Mouse (Mus musculus): ENCODE results near the gene Rasgrp3.
"Not testable (repeated sequence)": the region's sequence is repeated elsewhere in the genome, so short reads cannot be mapped to it uniquely, and the experiment has no call there.

Gene Rasgrp3

GRCm38 (mm10) chr17:75460621-75461020 is 24.9 kb downstream of the Rasgrp3 start:
- intact Hi-C loops (cut with DNase I), result no loop called here

DNA sequence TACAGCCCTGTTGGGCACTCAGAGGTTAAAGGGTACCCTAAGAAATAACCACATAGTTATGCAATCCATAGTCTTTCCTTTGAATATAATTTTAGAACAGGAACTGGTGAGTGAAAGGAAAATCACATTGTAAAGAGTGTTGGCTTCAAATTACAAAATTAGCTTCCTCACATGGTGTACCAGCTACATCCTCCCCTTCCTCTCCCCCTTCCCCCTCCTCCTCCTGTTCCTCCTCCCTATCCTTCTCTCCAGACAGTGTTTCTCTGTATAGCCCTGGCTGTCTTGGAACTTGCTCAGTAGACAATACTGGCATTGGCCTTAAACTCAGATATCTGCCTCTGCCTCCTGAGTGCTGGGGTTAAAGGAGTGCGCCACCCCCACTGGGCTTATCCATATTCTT is 26.1 kb downstream of the Rasgrp3 start:
- intact Hi-C loops (cut with DNase I), result no loop called here

DNA sequence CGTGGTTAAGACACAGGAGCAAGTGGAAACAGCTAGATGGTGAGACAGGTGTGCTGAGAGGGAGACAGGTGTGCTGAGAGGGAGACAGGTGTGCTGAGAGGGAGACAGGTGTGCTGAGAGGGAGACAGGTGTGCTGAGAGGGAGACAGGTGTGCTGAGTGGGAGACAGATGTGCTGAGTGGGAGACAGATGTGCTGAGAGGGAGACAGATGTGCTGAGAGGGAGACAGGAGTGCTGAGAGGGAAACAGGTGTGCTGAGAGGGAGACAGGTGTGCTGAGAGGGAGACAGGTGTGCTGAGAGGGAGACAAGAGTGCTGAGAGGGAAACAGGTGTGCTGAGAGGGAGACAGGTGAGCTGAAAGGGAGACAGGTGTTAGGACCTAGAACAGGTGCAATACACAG is 27.5 kb downstream of the Rasgrp3 start:
- intact Hi-C loops (cut with DNase I), result not testable (repeated sequence)

DNA sequence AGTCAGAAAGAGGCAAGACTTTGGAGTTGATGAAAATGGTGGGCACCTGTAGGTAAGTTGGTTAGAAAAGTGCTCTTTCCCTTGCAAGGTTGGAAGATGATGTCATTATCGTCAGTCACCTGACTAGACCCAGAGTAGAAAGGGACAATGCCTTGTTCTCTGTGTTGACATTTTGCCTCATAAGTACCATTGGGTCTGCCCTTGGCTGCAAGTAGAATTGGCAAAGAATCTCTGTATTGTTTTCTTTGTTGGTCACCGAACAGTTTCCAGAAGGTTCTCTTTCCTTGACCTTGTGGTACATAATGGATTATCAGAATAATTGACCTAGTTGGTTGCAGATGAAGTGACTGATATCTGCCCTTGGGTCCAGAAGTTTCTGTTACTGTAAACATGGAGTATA is 27.9 kb downstream of the Rasgrp3 start:
- intact Hi-C loops (cut with DNase I), result no loop called here

DNA sequence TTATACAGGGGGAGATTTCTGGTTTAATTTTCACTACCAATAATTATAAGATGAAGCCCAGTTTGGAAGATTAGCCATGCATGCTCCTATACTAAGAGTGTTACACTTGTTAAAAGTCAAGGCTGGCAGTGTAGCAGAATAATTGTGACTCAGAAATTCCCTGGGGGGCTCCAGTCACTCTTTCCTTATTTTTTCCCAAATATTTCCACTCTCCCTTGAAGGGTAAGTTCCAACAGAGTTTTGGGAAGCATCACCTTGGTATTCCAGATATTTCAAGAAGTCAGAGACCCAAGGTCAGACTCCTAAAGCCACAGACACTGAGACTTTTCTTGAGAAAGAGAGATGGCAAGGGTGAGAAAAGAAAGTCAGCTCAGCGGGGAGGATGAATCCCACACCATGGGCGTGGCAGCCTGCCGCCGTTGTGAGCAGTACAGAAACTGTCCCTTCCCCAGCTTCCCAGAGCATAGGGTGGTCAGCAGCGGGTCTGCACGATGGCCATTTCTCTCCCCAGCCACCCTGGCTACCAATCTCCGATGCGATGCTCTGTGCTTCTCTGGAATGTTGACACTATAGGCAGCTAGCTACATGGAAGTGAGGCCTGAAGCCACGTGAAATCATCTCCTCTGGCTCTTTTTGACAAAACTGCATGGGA is 28.8 kb downstream of the Rasgrp3 start:
- intact Hi-C loops (cut with DNase I), result no loop called here

GRCm38 (mm10) chr17:75464983-75465634 is 29.4 kb downstream of the Rasgrp3 start:
- intact Hi-C loops (cut with DNase I), result no loop called here

DNA sequence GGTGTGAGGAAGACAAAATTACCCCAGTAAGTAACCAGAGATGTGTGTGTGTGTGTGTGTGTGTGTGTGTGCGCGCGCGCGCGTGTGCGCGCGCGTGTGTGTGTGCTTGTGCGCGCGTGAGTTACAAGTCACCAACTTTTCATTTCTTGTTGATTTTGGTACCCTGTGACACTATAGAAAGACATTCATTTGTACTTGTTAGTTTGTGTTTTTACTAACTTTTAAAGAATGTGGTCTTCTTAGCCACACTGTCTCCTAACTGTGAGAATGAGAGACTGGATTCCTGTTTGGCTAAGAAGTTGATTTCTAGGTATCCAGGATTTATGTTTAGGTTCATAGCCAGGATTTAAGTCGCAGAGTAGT is 29.9 kb downstream of the Rasgrp3 start:
- intact Hi-C loops (cut with DNase I), result no loop called here

DNA sequence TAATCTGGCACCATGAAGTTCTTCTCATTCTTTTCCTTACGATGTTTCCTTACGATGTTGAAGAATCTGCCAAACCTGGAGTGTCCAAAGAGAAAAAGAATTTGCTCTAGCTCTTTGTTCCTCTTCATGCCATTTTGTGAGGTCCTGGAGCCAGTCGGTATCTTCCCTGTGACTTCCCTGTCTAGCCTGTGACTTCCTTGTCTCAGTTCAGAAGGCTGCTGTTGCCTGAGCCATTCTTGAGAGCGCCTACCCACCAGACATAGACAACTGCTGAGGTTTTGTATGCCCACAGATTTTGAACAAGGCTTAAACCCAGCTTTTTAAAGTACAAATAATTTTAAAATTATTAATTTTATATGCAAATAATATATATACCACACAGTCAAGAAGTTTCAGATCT is 31.3 kb downstream of the Rasgrp3 start:
- intact Hi-C loops (cut with DNase I), result no loop called here

- intact Hi-C loops (cut with DNase I), result no loop called here
Observed at GRCm38 (mm10) chr17:75467526-75467925, 31.8 kb downstream of the Rasgrp3 start.

GRCm38 (mm10) chr17:75468479-75469114 is 32.9 kb downstream of the Rasgrp3 start:
- intact Hi-C loops (cut with DNase I), result no loop called here

DNA sequence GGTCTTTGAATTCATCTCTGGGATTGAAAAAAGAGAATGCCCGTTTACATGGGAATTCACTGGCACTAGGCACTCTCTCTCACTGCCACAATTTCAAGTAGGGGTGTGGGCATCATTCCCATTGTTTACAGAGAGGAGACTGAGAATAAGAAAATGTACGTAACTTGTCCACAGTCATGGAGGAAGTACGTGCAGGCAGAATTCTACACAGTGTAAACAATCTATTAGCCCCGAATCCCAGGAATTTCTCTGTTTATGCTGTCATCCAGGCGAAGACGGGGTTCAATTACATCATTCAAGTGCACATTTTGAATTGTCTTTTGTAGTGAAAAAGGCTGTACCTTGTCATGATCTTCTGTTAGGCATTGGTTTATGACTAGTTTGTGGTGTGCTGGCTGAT is 34.6 kb downstream of the Rasgrp3 start:
- intact Hi-C loops (cut with DNase I), result no loop called here

DNA sequence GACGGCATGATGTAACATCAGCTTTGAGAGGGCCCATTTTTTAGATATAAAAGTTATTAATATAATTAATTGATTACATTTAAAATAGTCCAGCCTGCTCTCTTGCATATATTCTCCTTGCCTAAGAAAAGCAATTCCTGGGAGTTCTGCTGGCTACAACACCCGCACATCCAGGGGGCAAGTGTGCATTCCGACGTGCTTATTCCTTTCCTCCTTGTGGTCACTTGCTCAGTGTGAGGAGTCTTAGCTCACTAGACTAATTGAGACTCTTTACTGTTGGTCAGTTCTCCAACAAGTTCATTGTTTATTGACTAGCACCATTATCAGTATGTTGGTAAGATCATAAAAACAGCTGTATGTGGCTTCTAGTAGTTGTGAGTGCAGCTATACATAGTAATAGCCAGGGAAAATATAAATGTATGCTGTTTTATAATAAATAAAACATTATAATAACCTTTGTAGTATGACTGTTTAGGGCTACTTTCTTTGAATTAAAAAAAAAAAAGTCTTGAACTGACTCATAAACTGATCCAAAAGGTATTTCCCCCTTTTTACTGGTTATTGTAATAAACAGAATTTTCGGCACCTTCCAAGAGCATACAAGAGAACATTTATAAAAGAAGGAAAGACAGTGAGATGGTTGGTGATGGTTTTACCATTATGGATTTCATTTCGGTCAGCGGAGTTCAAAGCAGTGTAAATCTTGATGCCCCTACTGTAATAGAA is 35.4 kb downstream of the Rasgrp3 start:
- intact Hi-C loops (cut with DNase I), result no loop called here

DNA sequence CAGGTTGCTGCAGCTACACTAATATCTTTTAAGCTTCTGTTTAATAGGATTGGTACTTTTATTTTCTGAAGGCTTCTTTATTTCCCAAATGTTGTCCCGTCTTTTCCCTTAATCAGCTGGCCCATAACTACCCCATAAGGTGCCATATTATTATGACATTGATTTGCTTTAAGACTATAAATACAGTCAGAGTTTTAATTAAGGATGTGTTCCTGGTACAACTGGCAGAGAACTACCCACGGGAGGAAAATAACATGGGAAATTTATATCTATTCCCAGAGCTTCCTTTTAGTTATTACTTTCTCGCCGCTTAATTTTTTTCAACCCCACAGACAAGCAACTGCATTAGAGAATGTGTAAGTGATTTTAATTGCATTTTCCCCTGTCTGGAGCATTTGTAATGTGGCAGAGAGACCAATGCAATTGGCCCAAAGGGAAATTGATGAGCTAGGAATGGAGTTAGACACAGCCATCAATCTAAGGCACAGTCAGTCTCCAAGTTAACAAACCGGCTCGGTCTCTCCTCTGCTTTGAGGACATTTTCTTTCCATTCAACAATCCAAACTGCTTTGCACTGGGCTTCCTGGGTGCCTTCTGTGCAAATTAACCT is 36.1 kb downstream of the Rasgrp3 start:
- intact Hi-C loops (cut with DNase I), result no loop called here

DNA sequence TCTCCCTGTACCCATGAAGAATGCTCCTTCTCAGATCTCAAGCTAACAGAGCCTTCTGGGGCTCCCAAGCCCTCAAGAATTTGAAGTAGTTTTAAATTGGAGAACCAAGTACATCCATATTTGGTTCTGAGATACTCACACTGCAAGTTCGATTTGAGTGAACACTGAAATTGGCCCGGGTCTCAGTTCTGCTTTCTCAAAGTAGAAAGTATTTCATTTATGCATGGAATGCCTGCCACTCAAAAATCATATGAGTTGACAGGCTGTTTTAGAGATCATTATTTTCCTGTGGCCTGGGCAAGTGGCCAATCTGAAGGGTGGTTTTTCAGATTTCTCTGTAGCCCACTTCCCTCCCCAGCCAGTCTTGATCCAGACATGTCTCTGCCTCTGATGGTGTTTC is 36.7 kb downstream of the Rasgrp3 start:
- intact Hi-C loops (cut with DNase I), result no loop called here

- intact Hi-C loops (cut with DNase I), result no loop called here
Observed at GRCm38 (mm10) chr17:75475985-75476384, 40.3 kb downstream of the Rasgrp3 start.

DNA sequence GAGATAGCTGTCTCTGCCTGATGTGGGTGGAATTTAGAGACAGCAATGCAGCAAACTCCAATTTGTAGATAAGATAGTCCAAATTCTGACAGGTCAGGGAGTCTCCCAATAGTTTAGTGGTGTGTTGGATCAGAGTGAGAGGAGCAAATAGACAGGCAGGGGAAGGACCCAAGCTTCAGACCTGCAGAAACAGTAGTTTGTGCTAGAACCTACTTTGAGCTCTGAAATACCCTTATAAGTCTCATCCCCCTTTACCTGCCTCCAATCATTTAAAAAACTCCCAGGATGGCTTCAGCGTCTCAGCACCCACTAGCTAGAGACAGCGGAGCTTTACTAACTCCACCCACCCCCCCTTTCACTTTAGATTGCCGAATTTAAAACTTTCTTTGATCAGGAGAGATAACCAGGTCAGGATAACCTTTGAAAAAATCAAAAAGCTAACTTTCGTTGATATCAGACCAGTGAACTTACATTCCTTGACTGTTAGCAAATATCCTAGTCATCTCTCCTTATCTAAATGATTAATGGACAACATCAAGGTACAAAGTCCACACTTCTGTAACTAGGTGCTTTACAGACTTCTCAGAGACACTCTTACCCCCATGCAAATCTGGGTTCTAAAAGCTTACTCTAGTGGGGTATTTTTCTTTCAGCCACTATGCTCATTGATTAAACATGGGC is 41.2 kb downstream of the Rasgrp3 start:
- intact Hi-C loops (cut with DNase I), result no loop called here

DNA sequence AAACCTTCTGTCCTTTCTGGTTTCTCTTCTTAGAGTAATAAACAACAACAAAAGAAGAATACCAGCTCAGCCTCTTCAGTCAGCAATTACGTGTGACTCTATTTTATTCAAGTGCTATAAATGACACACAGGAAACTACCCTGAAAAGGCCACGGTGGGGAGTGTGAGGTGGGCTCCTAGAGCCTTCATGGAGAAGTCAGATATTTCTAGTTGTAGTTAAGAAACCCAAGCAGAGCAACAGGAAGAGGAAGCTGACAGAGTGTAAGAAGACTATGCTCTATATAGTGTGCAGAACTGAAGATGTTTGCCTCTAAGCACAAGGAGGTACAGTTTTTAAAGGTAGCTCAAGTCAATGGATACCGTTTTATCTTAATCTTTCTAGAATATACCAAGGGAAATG is 42.0 kb downstream of the Rasgrp3 start:
- intact Hi-C loops (cut with DNase I), result no loop called here

DNA sequence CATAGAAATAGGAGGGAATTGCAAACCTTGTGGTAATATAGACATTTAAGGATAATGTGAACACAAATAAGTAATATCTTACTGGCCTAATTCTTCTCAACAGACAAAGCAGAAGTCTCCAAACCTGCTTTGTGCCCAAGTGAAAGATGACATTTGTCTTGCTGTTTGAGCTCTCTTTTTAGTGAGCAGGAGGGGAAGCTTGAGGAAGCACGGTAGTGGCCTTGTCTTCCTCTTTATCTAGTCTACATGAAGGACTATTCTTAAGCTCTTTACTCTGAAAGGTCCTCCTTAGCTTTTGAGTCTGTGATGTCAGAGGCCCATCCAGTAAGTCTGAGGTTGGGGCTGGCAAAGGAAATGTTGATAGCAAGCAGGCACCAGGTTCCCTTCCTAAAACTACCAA is 43.1 kb downstream of the Rasgrp3 start:
- intact Hi-C loops (cut with DNase I), result no loop called here

- intact Hi-C loops (cut with DNase I), result no loop called here
Observed at GRCm38 (mm10) chr17:75479663-75480062, 44.0 kb downstream of the Rasgrp3 start.

DNA sequence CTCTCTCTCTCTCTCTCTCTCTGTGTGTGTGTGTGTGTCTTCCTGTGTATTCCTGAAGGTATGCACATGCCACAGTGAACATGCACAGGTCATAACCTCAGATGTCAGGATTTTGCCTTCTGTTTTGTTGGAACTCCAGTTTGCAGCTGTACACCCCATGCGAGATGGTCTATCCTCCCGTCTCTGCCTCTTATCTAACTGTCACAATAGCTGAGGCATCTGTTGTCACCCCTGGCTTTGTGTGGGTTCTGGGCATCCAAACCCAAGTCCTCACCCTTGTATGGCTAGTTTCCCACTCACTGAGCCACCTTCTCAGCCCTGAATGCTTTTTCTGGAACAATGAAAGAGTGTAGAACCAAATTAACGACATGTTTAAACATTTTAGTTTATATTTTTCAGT is 44.7 kb downstream of the Rasgrp3 start:
- intact Hi-C loops (cut with DNase I), result no loop called here

DNA sequence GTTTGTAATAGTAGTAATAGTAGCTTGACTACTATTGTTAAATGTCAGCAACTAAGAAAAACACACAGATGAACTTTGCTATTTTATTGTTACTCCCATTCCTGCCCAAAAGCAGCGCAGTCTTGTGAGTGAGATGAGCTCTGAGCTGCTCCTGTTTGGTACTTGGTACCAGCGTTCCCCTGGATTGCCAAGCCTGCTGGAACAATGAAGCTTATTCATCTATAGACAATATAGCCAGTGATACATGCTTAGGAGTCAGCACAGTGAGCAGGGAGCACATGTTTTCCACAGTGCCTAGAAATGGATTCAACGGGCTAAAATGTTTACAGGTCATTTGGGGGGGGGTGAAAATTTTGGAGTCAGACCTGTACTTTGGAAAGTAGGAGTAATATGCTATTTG is 50.5 kb downstream of the Rasgrp3 start:
- intact Hi-C loops (cut with DNase I), result no loop called here

Data from adrenal gland (tissue).